Mouse (Mus musculus) testis, adult 2 months (tissue): Measurements from ENCODE around the gene Mapkapk2.

Source experiments
- CTCF ChIP-seq: fragments of 200-500 bp; IDR thresholded peaks from 2 replicates; pipeline ENCODE4 v1.5.1; 2012; ENCODE audit warnings: low read depth, mild to moderate bottlenecking, inconsistent platforms, low read length, moderate library complexity; ENCODE audit not compliant: control insufficient read depth, insufficient read depth, insufficient replicate concordance
- POLR2A ChIP-seq: fragments of 200-500 bp; IDR thresholded peaks from 2 replicates; pipeline ENCODE4 v1.6.1; 2012; ENCODE audit warnings: low read depth, mild to moderate bottlenecking, inconsistent platforms, low read length, moderate library complexity; ENCODE audit not compliant: control insufficient read depth

GRCm38 (mm10) chr1:131015281-131015680 lies 82.3 kb downstream of the Mapkapk2 start:
- no peak for TF ChIP-seq POLR2A
- TF ChIP-seq CTCF = no peak
